Mouse (Mus musculus): ENCODE measurements around the gene Map4k4.

The Map4k4 gene

GRCm38 (mm10) chr1:39900181-39901005 is at the start of gene Map4k4:
Gene Map4k4, plus strand, starts transcription at chr1:39900913.
- peak; percentile 81 for DNase-seq (ENCODE audit: extremely low spot score, low spot score)

GRCm38 (mm10) chr1:39855949-39856348 is 44.8 kb upstream of the Map4k4 start:
- DNase-seq (ENCODE audit: extremely low spot score, low spot score), result no peak

- no peak for DNase-seq (ENCODE audit: extremely low spot score, low spot score)
Observed at GRCm38 (mm10) chr1:39856795-39857447, 43.8 kb upstream of the Map4k4 start.

- DNase-seq (ENCODE audit: extremely low spot score, low spot score), result no peak
Observed at GRCm38 (mm10) chr1:39857448-39857820, 43.3 kb upstream of the Map4k4 start.

- no peak for DNase-seq (ENCODE audit: extremely low spot score, low spot score)
Observed at GRCm38 (mm10) chr1:39859213-39859612, 41.5 kb upstream of the Map4k4 start.

- DNase-seq (ENCODE audit: extremely low spot score, low spot score), result no peak
Observed at GRCm38 (mm10) chr1:39866367-39867141, 34.2 kb upstream of the Map4k4 start.

GRCm38 (mm10) chr1:39867142-39867525 is 33.6 kb upstream of the Map4k4 start:
- no peak for DNase-seq (ENCODE audit: extremely low spot score, low spot score)

- peak; percentile 40 for DNase-seq (ENCODE audit: extremely low spot score, low spot score)
Observed at GRCm38 (mm10) chr1:39867966-39868593, 32.6 kb upstream of the Map4k4 start.

GRCm38 (mm10) chr1:39868825-39869571 is 31.7 kb upstream of the Map4k4 start:
- no peak for DNase-seq (ENCODE audit: extremely low spot score, low spot score)

GRCm38 (mm10) chr1:39869721-39870201 is 31.0 kb upstream of the Map4k4 start:
- DNase-seq (ENCODE audit: extremely low spot score, low spot score), result no peak

GRCm38 (mm10) chr1:39877981-39878380 is 22.7 kb upstream of the Map4k4 start:
- no peak for DNase-seq (ENCODE audit: extremely low spot score, low spot score)

GRCm38 (mm10) chr1:39882505-39882904 is 18.2 kb upstream of the Map4k4 start:
- no peak for DNase-seq (ENCODE audit: extremely low spot score, low spot score)

GRCm38 (mm10) chr1:39884803-39885515 is 15.8 kb upstream of the Map4k4 start:
- DNase-seq (ENCODE audit: extremely low spot score, low spot score), result no peak

- DNase-seq (ENCODE audit: extremely low spot score, low spot score), result no peak
Observed at GRCm38 (mm10) chr1:39887997-39888396, 12.7 kb upstream of the Map4k4 start.

GRCm38 (mm10) chr1:39889429-39889828 is 11.3 kb upstream of the Map4k4 start:
- DNase-seq (ENCODE audit: extremely low spot score, low spot score), result no peak

- no peak for DNase-seq (ENCODE audit: extremely low spot score, low spot score)
Observed at GRCm38 (mm10) chr1:39889973-39890372, 10.7 kb upstream of the Map4k4 start.

GRCm38 (mm10) chr1:39893153-39893880 is 7.4 kb upstream of the Map4k4 start:
- DNase-seq (ENCODE audit: extremely low spot score, low spot score), result no peak

GRCm38 (mm10) chr1:39895097-39895496 is 5.6 kb upstream of the Map4k4 start:
- no peak for DNase-seq (ENCODE audit: extremely low spot score, low spot score)

GRCm38 (mm10) chr1:39895506-39895905 is 5.2 kb upstream of the Map4k4 start:
- no peak for DNase-seq (ENCODE audit: extremely low spot score, low spot score)
